Mouse (Mus musculus) neural tube, embryonic 11.5 days (tissue): ENCODE results near the gene Zfp652. TPM values are rescaled to one million over a fixed set of nuclear protein-coding genes. Genes with fewer than 3 reads are reported as not detected.

Experiments used
- ATAC-seq: fragments of 200-750 bp; cut with Nextera tagmentation; 2 replicates; pipeline ENCODE4 v1.8.0; 2017; ENCODE audit warnings: moderate number of reproducible peaks, mild to moderate bottlenecking, moderate TSS enrichment, moderate library complexity; ENCODE audit not compliant: insufficient read depth, low FRiP score, low TSS enrichment
- DNase-seq: peaks from one replicate; pipeline ENCODE4 v3.0.0-alpha.2; 2015; ENCODE audit warnings: low spot score
- H3K27ac ChIP-seq: fragments of 300-500 bp; sonication (generic); 2 replicates; pipeline ENCODE4 v1.5.1; 2014; ENCODE audit warnings: low read depth, mild to moderate bottlenecking, low read length
- H3K27me3 ChIP-seq: fragments of 300-500 bp; sonication (generic); 2 replicates; pipeline ENCODE4 v1.6.1; 2014; ENCODE audit warnings: mild to moderate bottlenecking, low read length, mixed read lengths; ENCODE audit not compliant: control insufficient read depth, insufficient read depth
- H3K36me3 ChIP-seq: fragments of 300-500 bp; sonication (generic); 2 replicates; pipeline ENCODE4 v1.6.1; 2014; ENCODE audit warnings: mild to moderate bottlenecking, low read length, moderate library complexity, mixed read lengths; ENCODE audit not compliant: control insufficient read depth, insufficient read depth
- H3K4me1 ChIP-seq: fragments of 300-500 bp; sonication (generic); 2 replicates; pipeline ENCODE4 v1.6.1; 2014; ENCODE audit warnings: low read length, mixed read lengths; ENCODE audit not compliant: control insufficient read depth, insufficient read depth
- H3K4me2 ChIP-seq: fragments of 300-500 bp; sonication (generic); 2 replicates; pipeline ENCODE4 v1.6.1; 2014; ENCODE audit warnings: low read depth, mild to moderate bottlenecking, moderate library complexity
- H3K4me3 ChIP-seq: fragments of 300-500 bp; sonication (generic); 2 replicates; pipeline ENCODE4 v1.5.1; 2014; ENCODE audit warnings: low read depth, low read length
- H3K9ac ChIP-seq: fragments of 300-500 bp; sonication (generic); 2 replicates; pipeline ENCODE4 v1.6.1; 2014; ENCODE audit warnings: mild to moderate bottlenecking, low read length
- H3K9me3 ChIP-seq: fragments of 300-500 bp; sonication (generic); 2 replicates; pipeline ENCODE4 v1.6.1; 2016; ENCODE audit warnings: low read length; ENCODE audit not compliant: control insufficient read depth
- WGBS: fragments of 180-500 bp; shearing (Covaris S2); extraction: QIAGEN DNeasy Blood & Tissue Kit; methylation state at CpG from one replicate; pipeline ENCODE4 v1.1.7; 2014; 5-methylcytosine and 5-hydroxymethylcytosine counted together
- polyA plus RNA-seq: library from polyadenylated mRNA; unstranded; fragments of >200 nt; fragmentation: Nextera tagmentation; extraction: Ambion mirVana; gene quantifications from 2 replicates; pipeline ENCODE4 v1.2.1, GENCODE M21; 2014

Zfp652 gene
- polyA plus RNA-seq, 1 experiment from 2014 or later = 12.3 TPM

DNA sequence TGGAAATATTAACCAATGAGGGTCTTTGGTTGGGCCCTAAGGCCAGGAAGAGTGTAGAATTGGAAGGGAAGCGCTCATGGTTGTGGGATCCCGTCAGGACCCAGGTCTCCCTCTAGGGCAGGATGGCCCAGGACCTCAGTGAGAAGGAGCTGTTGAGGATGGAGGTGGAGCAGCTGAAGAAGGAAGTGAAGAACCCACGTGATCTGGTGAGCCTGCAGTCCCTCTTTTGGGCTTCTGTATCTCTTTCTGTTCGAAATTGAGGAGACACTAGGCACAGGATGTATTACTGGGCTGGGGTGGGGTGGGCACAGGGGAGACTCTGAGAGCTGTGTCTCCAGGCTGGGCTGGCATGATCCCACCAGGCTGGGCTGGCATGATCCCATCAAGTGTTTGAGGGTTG, 132.5 kb downstream of the Zfp652 start:
- Histone ChIP-seq H3K4me1 (no peaks in the 10 kb centered on the region), H3K4me3 (no peak overlapping the region), H3K9ac (no peak overlapping the region), H3K36me3 (no peaks in the 10 kb centered on the region), H3K27ac (no peak overlapping the region), H3K4me2 (no peak overlapping the region), H3K27me3 (no peaks in the 10 kb centered on the region; the same call in 1 of the 2 replicates), H3K9me3 (no peaks in the 10 kb centered on the region)
- DNase-seq (no peak), ATAC-seq (no peak)
- 63% methylated on average over 4 of the region's 4 CpGs for WGBS

DNA sequence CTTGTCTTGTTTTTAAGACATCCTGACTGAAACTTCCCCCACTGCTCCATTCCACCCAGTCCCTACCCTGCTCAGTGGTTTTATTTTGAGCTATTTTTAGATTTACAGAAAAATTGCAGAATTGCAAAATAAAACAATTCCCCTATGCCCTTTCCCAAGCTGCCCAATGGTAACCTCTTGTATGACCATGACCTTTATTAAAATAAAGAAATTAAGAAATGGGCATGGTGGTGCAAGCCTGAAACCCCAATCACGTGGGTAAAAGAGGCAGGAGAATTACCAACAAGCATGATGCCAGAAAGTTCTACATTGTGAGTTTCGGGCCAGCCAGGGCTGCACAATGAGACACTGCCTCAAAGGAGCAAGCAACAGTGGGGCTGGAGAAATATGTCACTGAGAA, 138.4 kb downstream of the Zfp652 start:
- H3K36me3 ChIP-seq = no peaks in the 10 kb centered on the region
- no peak overlapping the region for H3K4me2 ChIP-seq
- H3K27me3 ChIP-seq = no peaks in the 10 kb centered on the region
- no peak overlapping the region for H3K9ac ChIP-seq
- 75% methylated on average over 2 of the region's 2 CpGs for WGBS
- no peak for ATAC-seq
- H3K9me3 ChIP-seq = no peaks in the 10 kb centered on the region
- no peak for DNase-seq
- H3K27ac ChIP-seq = no peak overlapping the region
- H3K4me1 ChIP-seq = no peaks in the 10 kb centered on the region
- no peak overlapping the region for H3K4me3 ChIP-seq

DNA sequence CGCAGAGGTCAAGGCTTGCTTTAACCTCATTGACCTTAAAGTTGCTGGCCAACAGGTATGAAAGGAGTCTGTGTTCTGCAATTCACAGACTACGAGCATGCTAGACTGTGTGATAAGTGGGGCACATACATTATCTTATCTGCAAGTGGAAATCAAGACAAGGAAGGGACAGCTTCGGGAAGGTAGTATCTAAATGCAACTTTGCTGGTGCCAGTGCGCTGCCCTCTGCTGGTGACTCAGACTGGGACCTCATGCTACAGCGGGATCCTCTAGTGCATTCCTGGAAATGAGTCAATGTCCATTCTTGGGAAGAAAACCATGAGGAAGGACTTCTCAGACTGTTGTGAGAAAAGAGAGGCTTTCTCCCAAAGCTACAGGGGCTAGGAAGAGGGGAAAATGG, 141.2 kb downstream of the Zfp652 start:
- no peak overlapping the region for H3K27ac ChIP-seq
- 73% methylated on average over 5 of the region's 5 CpGs for WGBS
- DNase-seq (no peak), ATAC-seq (no peak)
- H3K4me1 ChIP-seq = peaks cover 8% of the 10 kb centered on the region; the same call in 1 of the 2 replicates
- H3K4me2 ChIP-seq = no peak overlapping the region
- H3K9me3 ChIP-seq = no peaks in the 10 kb centered on the region
- H3K9ac ChIP-seq = no peak overlapping the region
- H3K36me3 ChIP-seq = no peaks in the 10 kb centered on the region
- H3K4me3 ChIP-seq = no peak overlapping the region
- no peaks in the 10 kb centered on the region for H3K27me3 ChIP-seq

GRCm38 (mm10) chr11:95857306-95857705, 144.8 kb downstream of the Zfp652 start:
- Histone ChIP-seq H3K27ac (no peak overlapping the region), H3K4me2 (no peak overlapping the region), H3K27me3 (no peaks in the 10 kb centered on the region), H3K36me3 (no peaks in the 10 kb centered on the region), H3K4me3 (no peak overlapping the region), H3K9me3 (no peaks in the 10 kb centered on the region), H3K9ac (no peak overlapping the region), H3K4me1 (peaks cover 11% of the 10 kb centered on the region; the same call in 1 of the 2 replicates)
- DNase-seq (no peak), ATAC-seq (no peak)
- 80% methylated on average over 4 of the region's 4 CpGs for WGBS

- H3K4me2 ChIP-seq = peak overlapping the region; percentile 77
- 23% methylated on average over 21 of the region's 21 CpGs for WGBS
- no peak for DNase-seq
These were observed 145.4 kb downstream of the Zfp652 start for GRCm38 (mm10) chr11:95857716-95858527.

DNA sequence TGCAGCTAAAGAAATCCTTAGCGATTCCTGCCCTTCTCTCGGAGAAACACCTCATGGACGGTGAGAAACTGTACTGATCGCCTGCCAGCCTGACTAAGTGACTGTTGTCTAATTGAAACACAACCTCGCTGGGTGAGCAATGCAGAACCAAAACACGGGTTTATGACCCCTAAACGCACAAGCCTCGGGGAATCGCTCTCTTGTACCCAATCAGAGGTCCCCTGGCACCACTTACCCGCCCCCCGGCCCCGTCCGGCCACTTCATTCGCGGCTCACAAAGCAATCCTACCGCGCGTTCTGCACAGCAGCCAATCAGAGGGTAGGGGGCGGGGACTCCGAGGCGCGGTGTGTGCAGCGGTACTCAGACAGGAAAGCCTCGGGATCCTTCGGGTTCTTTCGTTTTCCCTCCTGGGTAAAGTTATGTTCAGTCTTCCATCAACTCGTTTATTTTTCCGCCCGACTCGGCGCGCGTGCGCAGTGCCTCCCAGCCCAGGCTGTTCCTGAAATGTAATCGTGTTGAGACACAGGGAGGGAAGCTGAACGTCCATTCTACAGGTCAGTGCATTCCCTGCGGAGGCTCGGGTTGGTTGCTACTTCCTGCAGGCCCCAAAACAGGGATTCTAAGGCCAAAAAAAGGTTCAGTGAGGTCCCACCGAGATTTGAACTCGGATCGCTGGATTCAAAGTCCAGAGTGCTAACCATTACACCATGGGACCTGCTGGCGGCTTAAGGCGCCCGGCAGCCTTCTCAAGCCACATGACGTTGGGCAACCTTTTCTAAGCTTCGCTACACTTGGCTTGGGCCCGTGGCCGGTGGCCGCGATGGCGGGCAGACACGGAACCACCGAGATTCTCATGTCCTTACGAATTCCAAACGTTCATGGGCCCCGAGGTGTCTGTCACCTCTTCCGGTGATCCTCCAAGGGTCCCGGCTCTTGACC, 146.3 kb downstream of the Zfp652 start:
- Histone ChIP-seq H3K27ac (peak overlapping the region; percentile 79), H3K4me3 (peak overlapping the region; percentile 61), H3K36me3 (no peaks in the 10 kb centered on the region), H3K4me1 (peaks cover 11% of the 10 kb centered on the region; the same call in 1 of the 2 replicates), H3K27me3 (no peaks in the 10 kb centered on the region), H3K4me2 (peak overlapping the region; percentile 77), H3K9ac (peak overlapping the region; percentile 33), H3K9me3 (no peaks in the 10 kb centered on the region)
- DNase-seq = peak; percentile 98
- WGBS = under 1% methylated on average over 58 of the region's 58 CpGs
- ATAC-seq = peak; percentile 99

More at GRCm38 (mm10) chr11:95857716-95858527, 145.4 kb downstream of the Zfp652 start:
- Histone ChIP-seq H3K36me3 (no peaks in the 10 kb centered on the region), H3K4me3 (peak overlapping the region; percentile 61), H3K9me3 (no peaks in the 10 kb centered on the region), H3K9ac (peak overlapping the region; percentile 33), H3K27me3 (no peaks in the 10 kb centered on the region), H3K27ac (peak overlapping the region; percentile 79; the same call in 1 of the 2 replicates), H3K4me1 (peaks cover 11% of the 10 kb centered on the region; the same call in 1 of the 2 replicates)
- ATAC-seq = no peak

- WGBS = under 1% methylated on average over 35 of the region's 35 CpGs
- Histone ChIP-seq H3K36me3 (no peaks in the 10 kb centered on the region), H3K9ac (peak overlapping the region; percentile 30), H3K27me3 (no peaks in the 10 kb centered on the region), H3K9me3 (no peaks in the 10 kb centered on the region), H3K4me1 (peaks cover 11% of the 10 kb centered on the region; the same call in 1 of the 2 replicates), H3K27ac (no peak overlapping the region), H3K4me2 (peak overlapping the region; percentile 77), H3K4me3 (peak overlapping the region; percentile 61)
- DNase-seq (peak; percentile 79), ATAC-seq (peak; percentile 65)
These were observed 147.0 kb downstream of the Zfp652 start for GRCm38 (mm10) chr11:95859468-95859855.

- 25% methylated on average over 3 of the region's 3 CpGs for WGBS
- ATAC-seq = no peak
- Histone ChIP-seq H3K36me3 (no peaks in the 10 kb centered on the region), H3K9me3 (no peaks in the 10 kb centered on the region), H3K27ac (no peak overlapping the region), H3K4me3 (peak overlapping the region; percentile 61), H3K4me1 (peaks cover 11% of the 10 kb centered on the region; the same call in 1 of the 2 replicates), H3K27me3 (no peaks in the 10 kb centered on the region), H3K4me2 (peak overlapping the region; percentile 77), H3K9ac (0 out of 2 replicates have a peak overlapping the region, but pooled peaks have one; percentile 30)
- DNase-seq = no peak
These were observed 147.6 kb downstream of the Zfp652 start for GRCm38 (mm10) chr11:95860071-95860490.
